Mouse (Mus musculus) thymus, adult 2 months (tissue): Measurements from ENCODE around the gene Gm9913.

ENCODE experiments used
- CTCF ChIP-seq: fragments of 200-500 bp; IDR thresholded peaks from 2 replicates; pipeline ENCODE4 v1.5.1; 2012; ENCODE audit warnings: mild to moderate bottlenecking, control low read depth, low read length, moderate library complexity, borderline replicate concordance; ENCODE audit not compliant: control insufficient read depth, poor library complexity, insufficient read depth; ENCODE audit errors: extremely low read depth
- POLR2A ChIP-seq: fragments of 200-500 bp; IDR thresholded peaks from 2 replicates; pipeline ENCODE4 v1.6.1; 2012; ENCODE audit warnings: mild to moderate bottlenecking, low read length, control low read depth, moderate library complexity; ENCODE audit not compliant: control insufficient read depth, poor library complexity, insufficient read depth; ENCODE audit errors: extremely low read depth

DNA sequence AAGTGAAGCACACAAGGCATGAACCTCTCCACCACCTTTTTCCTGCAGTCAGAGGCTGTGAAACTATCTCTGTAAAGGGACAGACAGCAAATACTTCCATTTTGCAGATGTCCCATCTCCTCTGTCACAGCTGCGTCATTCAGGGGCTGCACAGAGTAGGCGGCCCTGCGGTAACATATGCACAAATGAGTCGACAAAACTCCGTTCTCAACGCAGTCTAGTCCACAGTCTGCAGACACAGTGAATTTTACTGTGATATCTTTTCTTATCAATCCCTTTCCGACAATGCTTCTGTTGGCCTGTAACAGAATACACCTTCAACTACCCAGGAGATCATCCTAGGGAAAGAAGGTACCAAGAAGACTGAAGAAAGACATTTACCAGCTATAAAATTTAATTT lies 6.7 kb upstream of the Gm9913 start:
- TF ChIP-seq CTCF, result no peak
- TF ChIP-seq POLR2A, result no peak
